Mouse (Mus musculus): Measurements from ENCODE around the gene Yif1a. TPM values are rescaled to one million over a fixed set of nuclear protein-coding genes. Genes with fewer than 3 reads are reported as not detected.

Yif1a gene
- total RNA-seq, 2 experiments from 2014 or later = 23.3 to 23.5 TPM

- TF ChIP-seq CTCF (conservative IDR thresholded peaks at IDR 0.05) = no peak
- DNase-seq (ENCODE audit: low spot score in 2 of 2) = no peak
- Histone ChIP-seq H3K4me3 (peak overlapping the region; percentile 65), H3K27ac (peak overlapping the region; percentile 98)
Observed at GRCm38 (mm10) chr19:5051515-5051914, 36.8 kb upstream of the Yif1a start.

- DNase-seq (ENCODE audit: low spot score in 2 of 2) = no peak
- TF ChIP-seq CTCF (conservative IDR thresholded peaks at IDR 0.05) = no peak
- Histone ChIP-seq H3K4me3 (peak overlapping the region; percentile 65), H3K27ac (peak overlapping the region; percentile 98)
Observed at GRCm38 (mm10) chr19:5052166-5052822, 36.0 kb upstream of the Yif1a start.

- no peak for DNase-seq (ENCODE audit: low spot score in 2 of 2)
- Histone ChIP-seq H3K4me3 (peak overlapping the region; percentile 65), H3K27ac (peak overlapping the region; percentile 98)
- TF ChIP-seq CTCF (conservative IDR thresholded peaks at IDR 0.05) = no peak
Observed at GRCm38 (mm10) chr19:5052853-5053252, 35.5 kb upstream of the Yif1a start.

DNA sequence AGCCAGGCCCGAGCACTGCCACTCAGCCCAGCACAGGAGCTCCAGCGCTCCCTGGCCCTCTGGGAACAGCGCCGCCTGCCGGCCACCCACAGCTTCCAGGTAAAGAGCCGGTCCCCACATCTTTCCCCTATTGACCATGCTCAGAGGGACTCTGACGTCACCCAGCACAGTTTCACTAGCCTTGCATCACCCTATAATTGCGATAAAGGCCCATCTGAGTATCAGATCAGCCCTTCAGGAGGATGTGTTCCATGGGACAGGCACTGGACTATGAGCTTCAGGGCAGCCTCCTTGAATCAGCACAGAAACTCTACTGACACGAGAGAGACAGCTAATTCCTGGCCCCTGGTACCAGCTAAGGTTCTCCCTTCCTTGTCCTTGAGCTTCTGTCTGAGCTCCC, 34.4 kb upstream of the Yif1a start:
- peak; percentile 89 for TF ChIP-seq CTCF (conservative IDR thresholded peaks at IDR 0.05)
- H3K27ac ChIP-seq = peak overlapping the region; percentile 98; the same call in 1 of the 2 replicates
- DNase-seq (ENCODE audit: low spot score in 2 of 2) = peak in 1 of 2 experiments; percentile 74
- H3K4me3 ChIP-seq = peak overlapping the region; percentile 65; the same call in 1 of the 2 replicates

GRCm38 (mm10) chr19:5056251-5056650, 32.1 kb upstream of the Yif1a start:
- peak overlapping the region; percentile 10; the same call in 1 of the 2 replicates for H3K27ac ChIP-seq
- no peak overlapping the region for H3K4me3 ChIP-seq
- TF ChIP-seq CTCF (conservative IDR thresholded peaks at IDR 0.05) = peak; percentile 90
- peak in 1 of 2 experiments; percentile 53 for DNase-seq (ENCODE audit: low spot score in 2 of 2)

DNA sequence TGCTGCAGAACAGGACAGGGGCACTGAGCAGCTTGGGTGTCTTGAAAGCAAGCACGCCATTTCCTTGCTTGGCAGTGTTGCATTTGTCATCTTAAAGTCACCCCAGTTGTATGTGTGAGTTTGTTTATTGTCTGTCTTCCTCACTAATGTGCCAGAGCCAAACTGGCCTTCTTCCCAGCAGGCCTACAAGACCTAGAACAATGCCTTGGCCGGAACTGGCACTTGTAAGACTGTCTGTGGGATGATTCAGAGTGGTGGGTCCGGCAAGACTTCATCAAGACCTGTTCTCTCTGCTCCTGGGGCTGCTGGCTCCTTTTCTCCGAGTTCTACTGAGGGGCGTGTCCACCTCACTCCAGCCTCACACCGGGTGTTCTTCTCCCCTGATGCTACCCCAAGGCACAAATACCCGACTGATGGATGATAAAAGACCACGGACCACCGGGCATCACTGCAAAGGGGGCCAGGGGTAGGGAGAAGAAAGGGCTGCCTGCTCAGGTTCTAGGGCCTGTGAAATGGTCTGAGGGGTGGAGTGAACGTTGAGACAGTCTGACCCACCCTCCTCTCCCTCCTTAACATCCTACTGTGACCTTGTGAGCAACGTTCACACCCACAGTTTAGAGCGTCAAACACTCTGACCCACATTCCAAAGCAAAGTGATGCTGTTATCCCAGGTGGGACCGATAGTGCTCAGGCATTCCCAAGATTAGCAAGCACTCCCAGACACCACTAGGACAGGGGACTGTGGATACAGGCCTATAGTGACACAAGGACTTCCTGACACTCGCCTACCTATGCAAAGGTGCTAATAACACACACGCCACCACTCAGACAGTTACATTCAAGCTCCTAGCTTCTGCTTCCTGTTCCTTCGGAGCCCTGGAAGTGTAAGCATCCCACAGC, 30.2 kb upstream of the Yif1a start:
- Histone ChIP-seq H3K4me3 (no peak overlapping the region), H3K27ac (peak overlapping the region; percentile 72)
- DNase-seq (ENCODE audit: low spot score in 2 of 2) = no peak
- 0 out of 2 replicates have a peak, but pooled peaks have one; percentile 2 for TF ChIP-seq CTCF (conservative IDR thresholded peaks at IDR 0.05)

- no peak for DNase-seq (ENCODE audit: low spot score in 2 of 2)
- Histone ChIP-seq H3K4me3 (no peak overlapping the region), H3K27ac (peak overlapping the region; percentile 72)
- no peak for TF ChIP-seq CTCF (conservative IDR thresholded peaks at IDR 0.05)
Observed at GRCm38 (mm10) chr19:5058801-5059771, 29.3 kb upstream of the Yif1a start.

DNA sequence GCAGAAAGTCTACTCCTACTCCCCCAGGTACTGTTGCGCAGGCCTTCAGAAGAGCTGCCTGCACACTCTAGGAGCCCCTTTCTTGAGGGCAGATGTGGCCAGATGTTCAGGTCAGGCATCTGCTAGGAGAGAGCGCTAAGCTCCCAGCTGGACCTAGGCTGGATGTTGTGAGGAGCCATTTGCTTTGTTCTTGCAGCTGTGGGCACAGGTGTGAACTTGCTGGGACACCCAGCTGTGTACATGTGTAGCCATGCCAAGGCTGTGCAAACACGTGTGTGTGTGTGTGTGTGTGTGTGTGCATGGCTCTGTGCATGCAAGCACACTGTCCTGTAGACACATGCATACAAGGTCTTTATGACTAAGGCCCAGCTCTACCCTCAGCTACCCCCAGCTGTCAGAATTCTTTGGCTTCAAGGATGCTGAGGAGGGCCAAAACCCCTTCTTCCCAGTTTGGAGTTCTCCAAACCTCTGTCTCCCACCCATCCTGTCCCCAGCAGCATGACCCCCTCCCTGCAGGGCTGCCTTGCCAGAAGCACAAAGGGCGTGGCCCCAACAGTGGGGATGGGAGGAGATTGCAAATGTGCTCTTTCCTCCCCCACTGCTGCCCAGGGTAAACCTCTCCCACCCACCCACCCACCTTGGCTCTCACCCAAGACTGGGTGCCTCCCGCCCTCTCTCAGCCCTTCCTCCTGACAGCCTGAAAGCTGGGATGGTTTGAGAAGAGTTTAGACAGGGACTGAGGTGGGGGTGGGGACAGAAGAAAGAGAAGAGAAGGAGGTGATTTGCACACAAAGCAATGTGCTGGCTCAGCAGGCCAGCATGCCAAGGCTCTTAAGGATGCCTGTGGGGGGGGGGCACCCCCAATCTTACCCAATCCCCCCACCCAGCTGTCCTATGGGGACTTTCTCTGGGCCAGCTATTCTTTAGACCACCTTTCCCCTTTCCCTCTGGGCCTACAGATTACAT, 27.7 kb upstream of the Yif1a start:
- no peak overlapping the region for H3K27ac ChIP-seq
- H3K4me3 ChIP-seq = no peak overlapping the region
- no peak for DNase-seq (ENCODE audit: low spot score in 2 of 2)
- no peak for TF ChIP-seq CTCF (conservative IDR thresholded peaks at IDR 0.05)

GRCm38 (mm10) chr19:5062041-5062440, 26.3 kb upstream of the Yif1a start:
- no peak overlapping the region for H3K4me3 ChIP-seq
- DNase-seq (ENCODE audit: low spot score in 2 of 2) = no peak
- no peak overlapping the region for H3K27ac ChIP-seq
- TF ChIP-seq CTCF (conservative IDR thresholded peaks at IDR 0.05) = no peak

DNA sequence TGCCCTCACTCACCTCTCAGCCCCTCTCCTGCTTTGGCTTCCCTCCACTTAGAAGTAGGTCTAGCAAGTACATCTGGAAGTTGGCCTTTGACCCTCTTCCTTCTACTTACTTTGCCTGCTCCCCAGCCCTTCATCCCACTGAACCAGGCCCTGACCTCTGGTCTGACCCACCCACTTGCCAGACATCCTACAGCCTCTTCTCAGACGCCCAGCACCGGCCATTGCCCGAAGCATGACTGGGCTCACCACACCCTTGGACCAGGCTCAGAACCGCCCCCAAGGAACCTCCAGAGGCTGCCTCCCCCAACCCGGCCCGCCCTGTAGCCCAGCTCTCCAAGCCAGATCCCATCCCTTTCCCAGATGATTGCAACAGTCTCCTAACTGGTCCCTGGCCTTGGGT, 25.9 kb upstream of the Yif1a start:
- Histone ChIP-seq H3K4me3 (no peak overlapping the region), H3K27ac (no peak overlapping the region)
- TF ChIP-seq CTCF (conservative IDR thresholded peaks at IDR 0.05) = no peak
- DNase-seq (ENCODE audit: low spot score in 2 of 2) = no peak

- DNase-seq (ENCODE audit: low spot score in 2 of 2) = no peak
- no peak for TF ChIP-seq CTCF (conservative IDR thresholded peaks at IDR 0.05)
- no peak overlapping the region for H3K27ac ChIP-seq
- no peak overlapping the region for H3K4me3 ChIP-seq
Observed at GRCm38 (mm10) chr19:5065104-5065503, 23.2 kb upstream of the Yif1a start.
